Mouse (Mus musculus) kidney, adult 2 months (tissue): ENCODE measurements at regions not wholly inside any gene's neighbourhood (a gene's known extent, or its start where the extent isn't known, plus 50 kb on each side); places are given as distances from the start of the nearest gene placed in this dataset.

Experiments
- CTCF ChIP-seq: fragments of 200-500 bp; conservative IDR thresholded peaks from 2 replicates; pipeline ENCODE4 v1.5.1; 2011; ENCODE audit warnings: low read depth, mild to moderate bottlenecking, control low read depth, low read length, moderate library complexity, mixed read lengths; ENCODE audit not compliant: insufficient read depth, insufficient read length
- POLR2A ChIP-seq: fragments of 200-500 bp; IDR thresholded peaks from one replicate; pipeline ENCODE4 v1.6.1; 2011; ENCODE audit warnings: low read depth, low read length, control low read depth

GRCm38 (mm10) chr13:6397648-6398047, 150.3 kb upstream of the Pitrm1 start:
- TF ChIP-seq CTCF (no peak), POLR2A (no peak)
